Mouse (Mus musculus) heart, embryonic 10.5 days (tissue): ENCODE data around the gene Olfr460. TPM values are rescaled to one million over a fixed set of nuclear protein-coding genes. Genes with fewer than 3 reads are reported as not detected.
"Not testable (repeated sequence)": the region's sequence is repeated elsewhere in the genome, so short reads cannot be mapped to it uniquely, and the experiment has no call there.

Experiments
- DNase-seq: peaks from one replicate; pipeline ENCODE4 v3.0.0-alpha.2; 2017; ENCODE audit warnings: low spot score
- H3K27ac ChIP-seq: fragments of 300-500 bp; sonication (generic); 2 replicates; pipeline ENCODE4 v1.5.1; 2016; ENCODE audit warnings: mild to moderate bottlenecking
- H3K27me3 ChIP-seq: fragments of 300-500 bp; sonication (generic); 2 replicates; pipeline ENCODE4 v1.6.1; 2016; ENCODE audit warnings: mild to moderate bottlenecking; ENCODE audit not compliant: poor library complexity, insufficient read depth, severe bottlenecking
- H3K36me3 ChIP-seq: fragments of 300-500 bp; sonication (generic); 2 replicates; pipeline ENCODE4 v1.6.1; 2016; ENCODE audit warnings: mild to moderate bottlenecking, moderate library complexity
- H3K4me1 ChIP-seq: fragments of 300-500 bp; sonication (generic); 2 replicates; pipeline ENCODE4 v1.6.1; 2016; ENCODE audit warnings: mild to moderate bottlenecking
- H3K4me3 ChIP-seq: fragments of 300-500 bp; sonication (generic); 2 replicates; pipeline ENCODE4 v1.5.1; 2016; ENCODE audit warnings: mild to moderate bottlenecking, moderate library complexity
- H3K9me3 ChIP-seq: fragments of 300-500 bp; sonication (generic); 2 replicates; pipeline ENCODE4 v1.6.1; 2016; ENCODE audit warnings: mild to moderate bottlenecking, moderate library complexity
- WGBS: fragments of 180-500 bp; shearing (Covaris S2); methylation state at CpG from one replicate; pipeline ENCODE4 v1.1.7; 2016; 5-methylcytosine and 5-hydroxymethylcytosine counted together
- polyA plus RNA-seq: library from polyadenylated mRNA; unstranded; fragments of >200 nt; fragmentation: Nextera tagmentation; extraction: Ambion mirVana; gene quantifications from 2 replicates; pipeline ENCODE4 v1.2.1, GENCODE M21; 2016

Gene Olfr460
- not detected in 2 replicates for polyA plus RNA-seq

DNA sequence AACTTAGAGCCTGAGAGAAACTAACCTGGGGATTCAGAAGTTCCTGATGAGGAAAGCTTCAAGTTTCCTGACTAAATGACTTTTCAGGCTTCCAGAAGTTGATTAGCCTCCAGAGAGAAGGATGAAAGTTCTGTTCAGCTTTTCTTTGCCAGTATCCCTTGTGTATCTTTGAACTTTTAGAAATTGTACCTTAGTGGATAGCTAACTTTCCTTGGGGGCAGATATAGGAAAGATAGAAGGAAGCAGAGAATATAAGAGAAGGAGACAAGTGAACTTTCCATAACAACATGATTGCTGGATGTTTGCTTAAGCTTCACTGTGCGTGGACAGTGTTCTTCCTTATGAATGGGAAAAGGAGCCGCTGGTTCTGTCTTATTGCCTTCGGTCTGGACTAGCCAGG lies at the start of gene Olfr460:
Olfr460 (plus strand) TSS at position 301 of the 400 bp plus-strand sequence.
- WGBS, result 82% methylated on average over 3 of the region's 3 CpGs
- no peaks in the 10 kb centered on the region for H3K36me3 ChIP-seq
- no peaks in the 10 kb centered on the region for H3K4me1 ChIP-seq
- DNase-seq, result no peak
- no peaks in the 10 kb centered on the region for H3K27me3 ChIP-seq
- no peaks in the 10 kb centered on the region for H3K9me3 ChIP-seq
- no peak within 1 kb of the TSS for H3K27ac ChIP-seq
- H3K4me3 ChIP-seq, result no peak within 1 kb of the TSS

DNA sequence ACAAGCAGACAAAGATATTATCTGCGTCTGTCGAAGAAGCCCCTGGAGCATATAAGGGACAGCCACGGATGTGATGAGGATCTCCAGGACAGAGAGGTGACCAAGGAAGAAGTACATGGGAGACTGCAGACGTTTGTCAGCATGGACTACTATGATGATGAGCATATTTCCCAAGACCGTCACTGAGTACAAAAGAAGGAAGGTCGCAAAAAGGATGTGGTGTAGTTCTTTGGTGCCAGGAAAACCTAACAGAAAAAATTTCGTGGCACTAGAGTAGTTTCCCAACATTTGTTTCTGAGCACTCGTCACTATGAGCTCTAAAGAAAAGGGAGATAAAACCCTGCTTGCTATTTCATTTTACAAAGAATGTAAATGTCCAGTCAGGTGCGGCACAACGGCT lies 24.6 kb upstream of the Olfr460 start:
- no peak overlapping the region for H3K27ac ChIP-seq
- H3K27me3 ChIP-seq, result no peaks in the 10 kb centered on the region
- no peak overlapping the region for H3K4me3 ChIP-seq
- H3K36me3 ChIP-seq, result no peaks in the 10 kb centered on the region
- no peak for DNase-seq
- no peaks in the 10 kb centered on the region for H3K4me1 ChIP-seq
- WGBS, result 81% methylated on average over 10 of the region's 10 CpGs
- no peaks in the 10 kb centered on the region for H3K9me3 ChIP-seq

DNA sequence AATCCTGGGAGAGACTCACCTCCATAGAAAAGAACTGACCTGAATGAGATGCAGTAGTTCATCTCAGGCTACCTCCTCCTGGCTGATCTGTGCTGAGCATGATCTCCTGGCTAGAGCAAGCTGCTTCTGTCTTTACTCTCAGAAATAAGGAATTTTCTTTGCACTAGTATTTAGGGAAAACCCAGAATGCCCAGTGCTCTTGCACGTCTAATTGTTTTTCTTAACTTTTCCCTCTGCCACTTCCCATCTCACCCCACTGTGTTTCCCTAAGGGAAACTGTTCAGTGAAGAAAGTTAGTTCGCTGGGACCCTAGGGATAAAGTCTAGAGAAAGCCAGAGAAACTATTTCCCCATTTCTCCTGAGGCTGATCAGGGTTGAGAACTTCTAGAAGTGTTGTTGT lies 14.3 kb upstream of the Olfr460 start, which contains the start of gene Olfr461:
Olfr461 (minus strand) TSS at position 101 of the 400 bp plus-strand sequence.
- H3K27ac ChIP-seq, result no peak within 1 kb of the TSS
- 83% methylated on average over 2 of the region's 2 CpGs for WGBS
- no peak for DNase-seq
- H3K27me3 ChIP-seq, result no peaks in the 10 kb centered on the region
- H3K4me3 ChIP-seq, result no peak within 1 kb of the TSS
- H3K9me3 ChIP-seq, result no peaks in the 10 kb centered on the region
- no peaks in the 10 kb centered on the region for H3K36me3 ChIP-seq
- no peaks in the 10 kb centered on the region for H3K4me1 ChIP-seq

DNA sequence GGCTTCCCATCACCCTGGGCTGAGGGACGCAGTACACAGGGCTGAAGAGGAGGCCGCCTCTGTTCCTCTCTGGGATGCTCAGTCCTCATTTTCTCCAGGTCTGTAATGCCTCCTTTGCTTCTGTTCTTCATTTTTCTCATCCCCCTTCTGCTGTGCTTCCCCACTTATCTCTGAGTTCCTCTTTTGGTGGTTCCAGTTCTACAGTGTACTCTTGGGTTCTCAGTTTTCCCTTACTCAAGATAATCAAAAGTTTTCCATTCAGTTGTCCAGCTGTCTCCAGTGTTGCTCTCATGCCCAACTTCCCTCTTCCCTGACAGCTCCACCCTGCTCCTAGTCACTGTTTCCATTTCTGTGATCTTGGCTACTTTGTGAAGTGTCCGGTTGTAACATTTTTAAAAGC lies 4.3 kb downstream of the Olfr460 start:
- H3K4me1 ChIP-seq, result no peaks in the 10 kb centered on the region
- WGBS, result 51% methylated on average over 3 of the region's 3 CpGs
- DNase-seq, result no peak
- no peaks in the 10 kb centered on the region for H3K36me3 ChIP-seq
- H3K4me3 ChIP-seq, result no peak overlapping the region
- H3K9me3 ChIP-seq, result no peaks in the 10 kb centered on the region
- no peak overlapping the region for H3K27ac ChIP-seq
- H3K27me3 ChIP-seq, result no peaks in the 10 kb centered on the region

DNA sequence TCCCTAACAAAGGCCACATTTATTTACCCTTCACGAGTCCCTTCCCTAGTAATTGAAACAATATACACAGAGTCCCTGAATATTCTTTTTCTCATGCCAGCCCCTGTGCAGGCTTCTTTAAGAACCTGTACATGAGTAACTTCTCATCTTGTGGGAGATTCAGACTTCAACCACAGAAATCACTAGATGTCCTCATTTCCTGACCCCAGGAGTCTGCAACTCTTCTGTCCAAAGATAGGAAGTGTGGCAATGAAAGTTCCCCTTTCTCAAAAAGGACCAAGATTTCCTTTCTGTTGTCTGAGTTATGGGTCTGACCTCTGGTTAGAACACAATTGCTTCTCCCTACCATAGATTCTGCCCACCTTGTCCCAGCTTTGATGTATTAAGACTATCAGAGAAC lies 7.0 kb downstream of the Olfr460 start:
- H3K4me1 ChIP-seq, result no peaks in the 10 kb centered on the region
- H3K9me3 ChIP-seq, result no peaks in the 10 kb centered on the region
- DNase-seq, result no peak
- no peaks in the 10 kb centered on the region for H3K27me3 ChIP-seq
- H3K27ac ChIP-seq, result no peak overlapping the region
- no peak overlapping the region for H3K4me3 ChIP-seq
- WGBS, result 79% methylated on average over 1 of the region's 1 CpGs
- no peaks in the 10 kb centered on the region for H3K36me3 ChIP-seq

DNA sequence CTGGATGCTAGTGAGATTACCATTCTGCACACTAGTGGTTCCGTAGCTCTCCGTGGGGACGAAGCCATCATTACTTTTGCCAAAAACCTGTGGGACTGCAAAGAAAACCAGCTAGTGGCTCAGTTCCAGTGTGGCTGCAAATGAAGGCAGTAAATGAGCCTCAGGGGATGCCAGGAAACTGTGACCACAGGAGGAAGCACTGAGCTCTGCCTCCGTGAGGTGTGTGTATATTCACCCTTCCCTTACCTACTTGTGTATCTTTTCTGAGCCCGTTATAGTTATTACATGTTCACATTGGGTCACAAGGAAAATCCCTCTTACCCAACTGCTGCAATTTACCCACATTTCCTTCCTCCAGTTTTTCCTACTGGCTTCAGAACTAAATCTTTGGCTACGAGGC lies 15.0 kb downstream of the Olfr460 start:
- Histone ChIP-seq H3K4me1 (no peaks in the 10 kb centered on the region), H3K36me3 (no peaks in the 10 kb centered on the region), H3K4me3 (no peak overlapping the region), H3K9me3 (no peaks in the 10 kb centered on the region), H3K27me3 (no peaks in the 10 kb centered on the region), H3K27ac (no peak overlapping the region)
- no peak for DNase-seq
- WGBS, result 77% methylated on average over 6 of the region's 6 CpGs

DNA sequence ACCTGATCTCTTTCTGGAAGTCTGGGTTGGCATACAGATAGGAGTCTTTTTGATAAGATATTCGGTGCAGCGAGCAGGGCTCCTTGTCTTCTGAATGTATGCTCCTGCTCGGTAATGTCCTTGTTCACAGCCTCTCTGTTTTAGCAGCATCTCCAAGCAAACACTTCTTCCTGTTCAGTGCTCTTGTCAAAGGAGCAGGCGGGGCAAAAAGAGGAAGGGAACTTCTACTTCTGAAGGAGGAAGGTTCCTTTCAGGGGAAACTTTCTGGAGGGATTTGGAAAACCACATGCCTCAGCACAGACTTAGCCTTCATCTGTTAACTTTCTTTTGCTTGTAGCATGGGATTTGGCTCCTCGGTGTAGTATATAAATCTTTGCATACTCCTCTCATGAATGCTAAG lies 16.4 kb downstream of the Olfr460 start, which contains the start of gene Clec5a:
Clec5a (minus strand) TSS at position 177 of the 400 bp plus-strand sequence.
- H3K9me3 ChIP-seq, result no peaks in the 10 kb centered on the region
- H3K27ac ChIP-seq, result no peak within 1 kb of the TSS
- H3K36me3 ChIP-seq, result no peaks in the 10 kb centered on the region
- no peaks in the 10 kb centered on the region for H3K4me1 ChIP-seq
- H3K27me3 ChIP-seq, result no peaks in the 10 kb centered on the region
- DNase-seq, result no peak
- WGBS, result 64% methylated on average over 5 of the region's 5 CpGs
- no peak within 1 kb of the TSS for H3K4me3 ChIP-seq

DNA sequence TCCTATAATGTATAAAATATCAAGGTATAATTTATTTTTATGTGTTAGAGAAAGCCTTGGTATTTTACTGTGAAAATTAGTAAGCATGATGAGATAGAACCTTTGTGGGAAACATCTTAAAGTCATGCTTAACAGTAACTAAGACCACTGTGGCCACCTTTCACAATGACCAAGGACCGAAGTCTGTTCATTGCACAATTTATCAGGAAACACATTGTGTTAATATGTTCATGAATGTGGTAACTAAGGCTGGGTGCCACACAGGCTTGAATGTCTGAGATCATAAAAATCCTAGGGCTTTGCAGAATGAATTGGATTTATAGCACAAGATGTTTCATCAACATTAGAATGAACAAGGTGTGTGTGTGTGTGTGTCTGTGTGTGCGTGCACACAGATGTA lies 19.1 kb downstream of the Olfr460 start:
- no peak overlapping the region for H3K27ac ChIP-seq
- no peaks in the 10 kb centered on the region for H3K9me3 ChIP-seq
- WGBS, result 86% methylated on average over 2 of the region's 2 CpGs
- no peaks in the 10 kb centered on the region for H3K36me3 ChIP-seq
- DNase-seq, result no peak
- no peaks in the 10 kb centered on the region for H3K27me3 ChIP-seq
- no peaks in the 10 kb centered on the region for H3K4me1 ChIP-seq
- no peak overlapping the region for H3K4me3 ChIP-seq

DNA sequence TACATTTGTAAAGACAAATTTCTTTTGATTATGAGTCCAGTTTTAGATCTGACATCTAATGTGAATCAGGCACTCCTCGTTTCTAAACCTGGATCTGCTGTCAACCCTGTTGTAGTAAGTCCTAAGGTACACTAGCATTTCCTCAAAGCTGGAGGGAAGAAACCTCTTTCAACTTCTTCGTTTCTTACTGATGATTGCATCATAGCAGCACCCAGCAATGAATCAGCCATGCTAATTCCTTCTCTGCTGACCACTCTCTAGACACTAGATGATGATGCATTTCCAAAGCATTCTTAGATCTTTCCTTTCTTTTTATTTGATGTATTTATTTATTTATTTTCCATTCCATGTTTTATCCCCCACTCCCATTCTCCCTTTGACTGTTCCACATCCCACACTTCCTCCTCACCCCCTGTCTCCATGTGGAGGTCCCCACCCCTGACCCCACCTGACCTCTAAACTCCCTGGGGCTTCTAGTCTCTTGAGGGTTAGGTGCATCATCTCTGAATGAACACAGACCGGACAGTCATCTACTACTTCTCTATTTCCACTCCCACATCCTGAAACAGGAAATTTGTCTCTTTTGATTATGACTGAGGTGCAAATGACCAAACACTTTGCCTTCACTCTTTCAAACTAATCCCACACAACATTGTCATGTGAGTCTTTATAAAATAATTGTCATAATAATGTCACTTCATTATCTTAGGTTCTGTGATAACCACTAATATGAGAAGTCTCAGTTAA lies 25.7 kb downstream of the Olfr460 start:
- Histone ChIP-seq H3K4me1 (no peaks in the 10 kb centered on the region), H3K36me3 (no peaks in the 10 kb centered on the region), H3K27ac (no peak overlapping the region), H3K4me3 (no peak overlapping the region), H3K9me3 (no peaks in the 10 kb centered on the region), H3K27me3 (no peaks in the 10 kb centered on the region)
- no peak for DNase-seq
- 76% methylated on average over 3 of the region's 3 CpGs for WGBS

DNA sequence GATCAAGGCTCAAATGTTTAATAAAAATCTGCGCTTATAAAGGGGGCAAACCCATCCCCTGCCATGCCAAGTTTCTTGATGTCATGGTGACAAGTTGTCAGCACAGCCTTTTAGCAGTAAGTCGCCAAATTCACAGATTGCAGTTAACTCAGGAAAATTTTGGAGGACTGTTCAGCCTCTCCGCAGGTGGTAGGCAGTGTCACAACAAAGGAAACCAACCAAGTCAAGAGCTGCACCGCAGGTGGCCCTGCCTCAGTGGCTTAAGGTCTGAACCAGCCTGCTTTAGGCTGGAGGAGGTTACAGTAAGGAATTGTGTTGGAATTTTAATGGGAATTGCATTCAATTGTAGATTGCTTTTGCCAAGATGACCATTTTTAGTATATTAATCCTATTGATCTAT lies 29.3 kb downstream of the Olfr460 start:
- DNase-seq, H3K27me3 ChIP-seq, H3K9me3 ChIP-seq, H3K27ac ChIP-seq, H3K4me1 ChIP-seq, H3K4me3 ChIP-seq, H3K36me3 ChIP-seq: not testable (repeated sequence)
- WGBS, result 29% methylated on average over 4 of the region's 4 CpGs

DNA sequence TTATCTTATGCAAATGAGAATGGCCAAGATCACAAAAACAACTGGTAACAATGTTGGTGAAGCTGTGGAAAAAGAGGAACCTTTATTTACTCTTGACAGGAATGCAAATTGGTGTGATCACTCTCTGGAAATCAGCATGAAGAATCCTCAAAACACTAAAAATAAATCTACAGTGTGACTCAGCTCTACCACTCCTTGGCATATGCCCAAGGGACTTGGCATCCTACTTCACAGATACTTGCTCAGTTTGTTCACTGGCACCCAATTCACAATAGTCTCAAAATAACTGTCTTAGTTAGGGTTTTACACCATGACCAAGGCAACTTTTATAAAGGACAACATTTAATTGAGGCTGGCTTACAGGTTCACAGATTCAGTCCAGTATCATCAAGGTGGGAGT lies 38.1 kb downstream of the Olfr460 start:
- no peaks in the 10 kb centered on the region for H3K9me3 ChIP-seq
- H3K4me1 ChIP-seq, result no peaks in the 10 kb centered on the region
- no peak overlapping the region for H3K27ac ChIP-seq
- no peaks in the 10 kb centered on the region for H3K36me3 ChIP-seq
- no peaks in the 10 kb centered on the region for H3K27me3 ChIP-seq
- H3K4me3 ChIP-seq, result no peak overlapping the region
- DNase-seq, result no peak

DNA sequence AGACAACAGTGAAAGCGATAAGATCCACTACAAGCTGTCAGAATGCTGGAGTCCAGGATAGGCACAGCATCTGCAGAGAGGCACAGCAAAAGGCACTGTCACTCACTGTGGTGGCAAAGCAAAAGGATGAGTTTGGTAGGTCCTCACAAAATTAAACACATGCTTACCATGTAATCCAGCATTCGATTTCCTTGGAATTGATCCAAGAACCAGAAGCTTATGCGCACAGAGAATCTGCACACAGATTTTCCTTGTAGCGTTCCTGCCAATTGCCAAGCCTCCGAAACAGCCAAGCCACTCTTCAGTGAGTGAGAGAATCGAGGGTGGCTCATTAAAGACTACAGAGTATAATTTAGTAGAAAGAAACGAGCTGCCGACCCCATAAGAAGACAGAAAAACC lies 41.0 kb downstream of the Olfr460 start:
- DNase-seq, result no peak
- Histone ChIP-seq H3K9me3 (no peaks in the 10 kb centered on the region), H3K36me3 (no peaks in the 10 kb centered on the region), H3K27me3 (no peaks in the 10 kb centered on the region), H3K27ac (no peak overlapping the region), H3K4me1 (no peaks in the 10 kb centered on the region), H3K4me3 (no peak overlapping the region)
- 85% methylated on average over 8 of the region's 8 CpGs for WGBS

DNA sequence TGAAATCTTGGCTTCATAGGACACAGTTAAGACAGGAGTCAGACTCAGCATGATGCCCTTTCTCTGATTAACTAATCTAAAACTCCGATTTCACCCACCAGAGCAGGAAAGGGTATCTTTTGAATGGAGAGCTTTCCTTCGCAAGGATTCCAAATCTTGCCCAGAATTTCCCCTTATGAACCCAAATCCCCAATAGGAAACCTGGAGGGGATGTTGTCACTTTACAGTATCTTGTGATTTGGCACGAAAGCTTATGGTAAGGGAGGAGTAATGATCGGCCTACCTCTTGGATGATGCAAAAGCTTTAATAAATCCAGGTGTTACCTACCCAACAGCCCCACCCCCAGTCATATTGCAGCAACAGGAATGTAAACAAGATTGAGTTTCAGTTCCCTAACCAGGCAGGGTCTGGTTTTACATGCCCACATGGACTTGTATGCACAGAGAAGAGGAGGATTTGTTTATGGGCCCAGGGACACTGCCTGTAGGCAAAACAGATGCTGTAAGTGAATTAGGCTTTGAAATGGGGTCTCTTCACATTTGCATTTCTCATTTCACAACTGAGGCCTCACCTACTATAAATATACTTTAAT lies 44.1 kb downstream of the Olfr460 start, which contains the start of gene Tas2r138:
Tas2r138 (minus strand) TSS at position 51 of the 593 bp plus-strand sequence.
- WGBS, result 79% methylated on average over 4 of the region's 4 CpGs
- Histone ChIP-seq H3K4me3 (no peak within 1 kb of the TSS), H3K27ac (no peak within 1 kb of the TSS), H3K9me3 (no peaks in the 10 kb centered on the region), H3K27me3 (no peaks in the 10 kb centered on the region), H3K4me1 (no peaks in the 10 kb centered on the region), H3K36me3 (no peaks in the 10 kb centered on the region)
- no peak for DNase-seq
